Mouse (Mus musculus) lung, embryonic 14.5 days (tissue): ENCODE results near the gene Nav3. TPM values are rescaled to one million over a fixed set of nuclear protein-coding genes. Genes with fewer than 3 reads are reported as not detected.
"Not testable (repeated sequence)": the region's sequence is repeated elsewhere in the genome, so short reads cannot be mapped to it uniquely, and the experiment has no call there.

Source experiments
- ATAC-seq: fragments of 200-750 bp; cut with Nextera tagmentation; 2 replicates; pipeline ENCODE4 v1.8.0; 2017; ENCODE audit warnings: mild to moderate bottlenecking, moderate TSS enrichment, moderate library complexity; ENCODE audit not compliant: insufficient read depth
- DNase-seq: peaks from one replicate; pipeline ENCODE4 v3.0.0-alpha.2; 2015
- H3K27ac ChIP-seq: fragments of 300-500 bp; sonication (generic); 2 replicates; pipeline ENCODE4 v1.5.1; 2014; ENCODE audit warnings: low read depth, mild to moderate bottlenecking, moderate library complexity
- H3K27me3 ChIP-seq: fragments of 300-500 bp; sonication (generic); 2 replicates; pipeline ENCODE4 v1.6.1; 2014; ENCODE audit warnings: low read length, control low read depth; ENCODE audit not compliant: insufficient read depth
- H3K36me3 ChIP-seq: fragments of 300-500 bp; sonication (generic); 2 replicates; pipeline ENCODE4 v1.6.1; 2014; ENCODE audit warnings: control low read depth; ENCODE audit not compliant: insufficient read depth
- H3K4me1 ChIP-seq: fragments of 300-500 bp; sonication (generic); 2 replicates; pipeline ENCODE4 v1.6.1; 2014; ENCODE audit warnings: antibody characterized with exemption, control low read depth; ENCODE audit not compliant: insufficient read depth
- H3K4me2 ChIP-seq: fragments of 300-500 bp; sonication (generic); 2 replicates; pipeline ENCODE4 v1.6.1; 2014; ENCODE audit warnings: mild to moderate bottlenecking
- H3K4me3 ChIP-seq: fragments of 300-500 bp; sonication (generic); 2 replicates; pipeline ENCODE4 v1.5.1; 2014; ENCODE audit warnings: low read depth, low read length
- H3K9ac ChIP-seq: fragments of 300-500 bp; sonication (generic); 2 replicates; pipeline ENCODE4 v1.6.1; 2014
- H3K9me3 ChIP-seq: fragments of 300-500 bp; sonication (generic); 2 replicates; pipeline ENCODE4 v1.6.1; 2016; ENCODE audit warnings: low read depth, low read length, control low read depth
- CTCF ChIP-seq: IDR thresholded peaks from 2 replicates; pipeline ENCODE4 v1.5.1; 2016; ENCODE audit warnings: antibody characterized with exemption, low read depth
- WGBS: fragments of 180-500 bp; shearing (Covaris S2); extraction: QIAGEN DNeasy Blood & Tissue Kit; methylation state at CpG from one replicate; pipeline ENCODE4 v1.1.7; 2014; 5-methylcytosine and 5-hydroxymethylcytosine counted together
- polyA plus RNA-seq: library from polyadenylated mRNA; unstranded; fragments of >200 nt; fragmentation: Nextera tagmentation; extraction: Ambion mirVana; gene quantifications from 2 replicates; pipeline ENCODE4 v1.2.1, GENCODE M21; 2014

Nav3 gene
- polyA plus RNA-seq, 1 experiment from 2014 or later = 3.7 TPM

- ATAC-seq = peak; percentile 59
- peak; percentile 84 for TF ChIP-seq CTCF
- Histone ChIP-seq H3K9me3 (no peaks in the 10 kb centered on the region), H3K4me1 (no peaks in the 10 kb centered on the region), H3K4me2 (no peak overlapping the region), H3K9ac (no peak overlapping the region), H3K4me3 (no peak overlapping the region), H3K27me3 (no peaks in the 10 kb centered on the region), H3K36me3 (no peaks in the 10 kb centered on the region), H3K27ac (no peak overlapping the region)
- DNase-seq = peak; percentile 87
- WGBS = 7% methylated on average over 5 of the region's 5 CpGs
Observed at GRCm38 (mm10) chr10:110085156-110085555, 370.8 kb downstream of the Nav3 start.

DNA sequence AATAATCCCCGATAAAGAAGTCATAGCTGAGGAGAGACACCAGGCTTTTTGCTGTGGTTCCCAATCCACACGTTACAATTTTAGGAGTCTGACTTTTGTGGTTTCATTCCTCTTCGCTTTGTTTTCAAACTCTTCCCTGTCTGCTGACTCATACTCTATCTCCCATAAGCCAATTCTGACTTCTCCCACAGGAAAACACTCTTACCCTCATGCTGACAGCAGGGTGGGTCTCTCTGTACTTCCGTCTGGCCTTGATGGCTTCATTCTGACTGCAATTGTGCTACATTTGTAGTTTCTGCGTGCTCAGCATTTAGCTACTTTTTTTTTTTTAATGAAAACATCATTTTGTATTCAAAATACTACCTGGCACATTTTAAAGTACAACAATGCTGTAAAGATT, 379.4 kb downstream of the Nav3 start:
- Histone ChIP-seq H3K4me3 (no peak overlapping the region), H3K9me3 (no peaks in the 10 kb centered on the region), H3K4me2 (no peak overlapping the region), H3K36me3 (no peaks in the 10 kb centered on the region), H3K27me3 (no peaks in the 10 kb centered on the region), H3K9ac (no peak overlapping the region), H3K27ac (no peak overlapping the region), H3K4me1 (no peaks in the 10 kb centered on the region)
- no peak for DNase-seq
- ATAC-seq = no peak
- 86% methylated on average over 5 of the region's 5 CpGs for WGBS
- TF ChIP-seq CTCF = no peak

DNA sequence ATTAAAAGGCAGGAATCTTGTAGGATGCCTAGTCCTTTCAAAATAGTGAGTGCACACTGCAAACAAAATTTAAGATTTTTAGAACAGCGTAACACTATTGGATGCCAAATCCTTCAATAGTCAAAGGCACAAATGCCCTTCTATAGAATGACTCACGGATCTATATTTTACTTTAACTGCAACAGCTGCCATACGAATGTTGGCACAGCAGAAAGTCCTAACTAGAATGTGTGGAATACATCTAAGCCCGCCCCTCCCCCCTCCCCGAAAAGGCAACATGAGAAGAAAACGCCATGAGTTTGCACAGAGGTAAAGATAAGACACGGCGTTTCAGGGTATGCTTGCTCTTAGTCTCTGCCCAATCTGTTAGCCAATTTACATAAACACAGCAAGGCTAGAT, 383.6 kb downstream of the Nav3 start:
- no peaks in the 10 kb centered on the region for H3K36me3 ChIP-seq
- no peaks in the 10 kb centered on the region for H3K9me3 ChIP-seq
- WGBS = 36% methylated on average over 8 of the region's 8 CpGs
- H3K4me2 ChIP-seq = no peak overlapping the region
- no peak for DNase-seq
- TF ChIP-seq CTCF = no peak
- H3K9ac ChIP-seq = no peak overlapping the region
- no peak for ATAC-seq
- H3K27me3 ChIP-seq = no peaks in the 10 kb centered on the region
- H3K27ac ChIP-seq = no peak overlapping the region
- H3K4me3 ChIP-seq = no peak overlapping the region
- no peaks in the 10 kb centered on the region for H3K4me1 ChIP-seq

DNA sequence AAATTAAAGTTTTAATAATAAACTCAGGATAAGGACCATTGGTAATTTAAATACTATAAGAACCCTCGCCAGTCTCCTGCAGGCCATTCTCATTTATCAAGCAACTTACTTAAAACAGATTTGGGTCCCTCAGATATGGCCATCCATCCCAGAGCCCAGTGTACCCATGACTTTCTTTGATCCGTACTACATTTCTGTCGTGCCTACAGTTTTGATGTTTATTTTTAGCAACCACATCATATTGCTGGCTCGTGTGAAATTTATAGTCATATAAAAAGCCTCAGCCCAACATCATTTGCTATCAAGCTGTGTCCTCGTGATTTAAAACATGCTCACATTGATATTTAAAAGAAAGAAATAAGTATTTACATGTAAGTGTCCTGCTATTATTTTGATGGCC, 394.8 kb downstream of the Nav3 start:
- no peaks in the 10 kb centered on the region for H3K36me3 ChIP-seq
- H3K9me3 ChIP-seq = no peaks in the 10 kb centered on the region
- DNase-seq = no peak
- H3K9ac ChIP-seq = no peak overlapping the region
- no peak for TF ChIP-seq CTCF
- WGBS = 60% methylated on average over 5 of the region's 5 CpGs
- H3K27ac ChIP-seq = no peak overlapping the region
- no peak for ATAC-seq
- H3K4me3 ChIP-seq = no peak overlapping the region
- no peaks in the 10 kb centered on the region for H3K27me3 ChIP-seq
- H3K4me2 ChIP-seq = no peak overlapping the region
- no peaks in the 10 kb centered on the region for H3K4me1 ChIP-seq

DNA sequence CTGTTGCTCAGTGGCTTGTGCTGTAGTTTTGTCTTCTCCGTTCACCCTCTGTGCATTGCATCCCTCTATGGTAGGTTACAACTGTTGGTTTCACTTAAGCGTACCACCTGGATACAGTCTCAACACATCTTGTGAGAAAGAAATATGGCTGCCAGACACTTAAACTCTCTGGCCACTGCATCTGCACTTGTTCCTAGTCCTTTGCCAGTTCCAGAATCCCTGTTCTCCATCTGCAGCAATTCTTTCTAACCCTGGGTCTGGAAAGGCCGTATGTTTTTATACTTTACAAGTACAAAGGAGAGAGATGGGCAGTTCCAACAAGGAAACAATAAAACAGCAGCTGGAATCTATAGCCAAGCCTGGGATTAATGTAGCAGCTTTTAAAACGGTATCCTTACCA, 418.5 kb downstream of the Nav3 start:
- Histone ChIP-seq H3K4me2 (no peak overlapping the region), H3K9ac (no peak overlapping the region), H3K27ac (no peak overlapping the region), H3K4me1 (no peaks in the 10 kb centered on the region), H3K9me3 (no peaks in the 10 kb centered on the region), H3K27me3 (no peaks in the 10 kb centered on the region), H3K4me3 (no peak overlapping the region), H3K36me3 (no peaks in the 10 kb centered on the region)
- 79% methylated on average over 4 of the region's 4 CpGs for WGBS
- ATAC-seq (no peak), DNase-seq (no peak)
- no peak for TF ChIP-seq CTCF

DNA sequence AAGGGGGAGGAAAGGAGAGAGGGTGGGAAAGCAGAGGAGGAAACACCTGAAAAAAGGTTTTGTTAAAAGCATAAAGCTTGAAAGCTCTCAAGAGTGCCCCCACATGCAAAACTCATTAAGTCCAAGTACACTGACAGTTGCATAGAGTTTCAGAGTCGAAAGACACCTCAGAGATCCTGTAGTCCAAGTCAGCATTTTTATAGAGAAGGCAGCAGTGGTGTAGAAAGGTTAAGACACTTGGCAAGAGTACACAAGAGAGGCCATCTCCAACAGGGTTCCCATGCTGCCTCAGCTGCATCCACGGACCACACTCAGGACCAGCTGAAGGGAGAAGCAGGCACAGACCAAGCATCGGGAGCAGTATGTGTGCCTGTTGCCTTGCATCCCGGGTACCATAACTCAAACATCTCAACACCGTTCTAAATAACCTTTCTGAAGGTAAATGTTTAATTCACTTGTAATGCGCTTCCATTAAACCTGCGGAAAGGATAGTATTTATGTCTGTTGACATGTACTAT, 421.4 kb downstream of the Nav3 start:
- no peaks in the 10 kb centered on the region for H3K9me3 ChIP-seq
- H3K4me2 ChIP-seq = no peak overlapping the region
- H3K4me3 ChIP-seq = no peak overlapping the region
- no peak overlapping the region for H3K9ac ChIP-seq
- no peak overlapping the region for H3K27ac ChIP-seq
- H3K4me1 ChIP-seq = no peaks in the 10 kb centered on the region
- DNase-seq (no peak), ATAC-seq (no peak)
- 82% methylated on average over 7 of the region's 7 CpGs for WGBS
- H3K36me3 ChIP-seq = no peaks in the 10 kb centered on the region
- H3K27me3 ChIP-seq = no peaks in the 10 kb centered on the region
- no peak for TF ChIP-seq CTCF

- not testable (repeated sequence) for H3K4me2 ChIP-seq, H3K4me1 ChIP-seq, H3K36me3 ChIP-seq, H3K4me3 ChIP-seq, DNase-seq, H3K27ac ChIP-seq, H3K9ac ChIP-seq, ATAC-seq, H3K9me3 ChIP-seq, H3K27me3 ChIP-seq
- 80% methylated on average over 2 of the region's 2 CpGs for WGBS
Observed at GRCm38 (mm10) chr10:110024897-110025296, 431.1 kb downstream of the Nav3 start.

- no peaks in the 10 kb centered on the region for H3K9me3 ChIP-seq
- DNase-seq (no peak), ATAC-seq (no peak)
- H3K4me2 ChIP-seq = no peak overlapping the region
- no peaks in the 10 kb centered on the region for H3K36me3 ChIP-seq
- H3K27ac ChIP-seq = no peak overlapping the region
- TF ChIP-seq CTCF = no peak
- H3K9ac ChIP-seq = no peak overlapping the region
- WGBS = 70% methylated on average over 3 of the region's 3 CpGs
- H3K4me1 ChIP-seq = no peaks in the 10 kb centered on the region
- no peaks in the 10 kb centered on the region for H3K27me3 ChIP-seq
- no peak overlapping the region for H3K4me3 ChIP-seq
Observed at GRCm38 (mm10) chr10:110022100-110022499, 433.9 kb downstream of the Nav3 start.
